Mouse (Mus musculus) thymus, adult 18-20 months (tissue): ENCODE data around the gene Fcrl1.

Experiments
- DNase-seq, 2 experiments: peaks; one replicate each; pipeline ENCODE4 v3.0.0; 2022; ENCODE audit warnings: mixed read lengths in 2 of 2

Fcrl1 gene

GRCm38 (mm10) chr3:87411150-87411549 is 35.0 kb downstream of the Fcrl1 start:
- DNase-seq: peak; percentile 20 to 28

- no peak for DNase-seq
These were observed 44.5 kb downstream of the Fcrl1 start for GRCm38 (mm10) chr3:87420645-87421044.

- DNase-seq: no peak
These were observed 46.3 kb downstream of the Fcrl1 start for GRCm38 (mm10) chr3:87422386-87422910.

- DNase-seq: no peak
These were observed 59.3 kb downstream of the Fcrl1 start, which contains the start of gene Fcrl5 for GRCm38 (mm10) chr3:87435479-87435878. Gene Fcrl5, plus strand, starts transcription at chr3:87435773.

- no peak for DNase-seq
These were observed 64.4 kb downstream of the Fcrl1 start for GRCm38 (mm10) chr3:87440586-87440985.

- DNase-seq: no peak
These were observed 67.8 kb downstream of the Fcrl1 start for GRCm38 (mm10) chr3:87443968-87444367.
